Mouse (Mus musculus): Measurements from ENCODE around the gene Mex3a.

GRCm38 (mm10) chr3:88535527-88535926 is 3.3 kb downstream of the Mex3a start:
- no peak for TF ChIP-seq POLR2A (IDR thresholded peaks at IDR 0.05; ENCODE audit: insufficient read depth, low read depth, low read length)
- no peak for TF ChIP-seq CTCF (IDR thresholded peaks at IDR 0.05; ENCODE audit: insufficient read depth, low read depth, low read length)

Measured in olfactory bulb, adult 2 months (tissue).